Mouse (Mus musculus) urinary bladder, postnatal 25 days (tissue): ENCODE results near the gene Cmtm5.

Experiments used
- DNase-seq: peaks from one replicate; pipeline ENCODE4 v3.0.0; 2022; ENCODE audit warnings: low spot score

Cmtm5 gene

GRCm38 (mm10) chr14:54935904-54936830 lies at the start of gene Cmtm5:
Gene Cmtm5 (plus strand): TSS chr14:54936261.
- no peak for DNase-seq

GRCm38 (mm10) chr14:54892200-54892599 lies 43.9 kb upstream of the Cmtm5 start, which contains the start of gene Pabpn1:
Gene Pabpn1 (plus strand): TSS chr14:54892500.
- DNase-seq = no peak

DNA sequence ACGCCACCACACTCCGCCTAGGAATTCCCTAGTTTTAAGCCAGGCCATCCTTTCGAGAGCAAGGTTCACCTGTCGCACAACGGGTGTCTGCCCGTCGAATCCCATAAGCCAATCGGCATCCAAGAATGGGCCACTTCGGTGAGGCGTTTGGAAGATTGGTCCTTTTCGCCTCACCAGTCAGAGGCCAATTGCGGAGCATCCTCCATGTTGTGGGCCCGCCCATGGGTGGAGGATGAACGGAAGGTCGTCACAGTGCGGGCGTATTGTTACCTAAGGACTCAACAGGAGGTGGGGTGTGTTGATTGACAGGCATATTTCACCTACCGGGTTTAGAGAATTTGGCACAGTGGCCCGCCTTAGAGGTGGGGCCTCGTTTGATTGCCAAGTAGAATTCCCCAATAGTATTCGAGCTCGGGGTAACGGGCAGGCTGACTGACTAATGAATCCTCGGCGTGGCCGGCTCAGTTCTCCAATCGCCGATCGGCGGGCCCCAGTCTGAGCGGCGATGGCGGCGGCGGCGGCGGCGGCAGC lies 42.3 kb upstream of the Cmtm5 start:
- peak; percentile 91 for DNase-seq

DNA sequence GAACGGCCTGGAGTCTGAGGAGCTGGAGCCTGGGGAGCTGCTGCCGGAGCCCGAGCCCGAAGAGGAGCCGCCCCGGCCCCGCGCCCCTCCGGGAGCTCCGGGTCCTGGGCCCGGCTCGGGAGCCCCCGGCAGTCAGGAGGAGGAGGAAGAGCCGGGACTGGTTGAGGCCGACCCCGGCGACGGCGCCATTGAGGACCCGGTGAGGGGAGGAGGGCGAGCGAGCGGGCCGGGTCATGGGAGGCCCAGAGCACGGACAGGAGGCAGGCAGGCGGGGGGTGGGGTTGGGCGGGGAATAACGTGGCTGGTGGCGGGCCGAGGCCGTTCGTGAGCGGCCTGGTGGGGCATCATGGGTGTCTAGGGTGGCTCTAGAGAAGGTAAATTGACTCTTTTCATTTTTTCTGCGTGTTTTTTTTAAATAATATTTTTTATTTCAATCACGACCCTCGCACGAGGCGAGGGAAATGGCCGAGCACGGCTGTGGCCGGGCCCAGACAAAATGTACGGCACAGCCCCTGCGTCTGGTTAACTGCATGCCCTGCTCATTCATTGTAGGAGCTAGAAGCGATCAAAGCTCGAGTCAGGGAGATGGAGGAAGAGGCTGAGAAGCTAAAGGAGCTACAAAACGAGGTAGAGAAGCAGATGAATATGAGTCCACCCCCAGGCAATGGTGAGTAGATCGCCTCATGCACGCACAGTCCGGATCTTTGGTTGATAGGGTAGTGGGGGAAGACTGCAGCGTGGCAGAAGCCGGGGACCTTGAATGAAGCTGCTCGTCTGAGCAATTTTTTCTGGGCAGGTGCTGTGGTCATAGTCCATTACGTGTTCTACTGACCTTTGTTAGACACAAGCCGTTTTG lies 41.5 kb upstream of the Cmtm5 start:
- DNase-seq = peak; percentile 63

- DNase-seq = no peak
Measured at GRCm38 (mm10) chr14:54897445-54897844, 38.6 kb upstream of the Cmtm5 start.

DNA sequence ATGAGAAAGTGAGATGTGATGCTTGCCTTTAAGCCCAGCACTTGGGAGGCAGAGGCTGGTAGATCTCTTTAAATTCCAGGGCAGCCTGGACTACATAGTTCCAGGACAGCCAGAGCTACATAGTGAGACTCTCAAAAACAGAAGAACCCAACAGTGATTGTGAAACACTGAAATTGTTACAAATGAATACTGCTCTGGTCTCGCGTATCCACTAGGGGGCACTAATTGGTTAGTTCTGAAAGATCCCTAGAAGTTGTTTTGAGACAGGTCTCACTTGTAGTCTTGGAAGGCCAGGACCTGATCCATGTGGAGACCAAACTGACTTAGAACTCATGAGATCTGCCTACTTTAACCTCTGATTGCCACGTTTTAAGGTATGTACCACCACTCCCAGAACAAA lies 35.7 kb upstream of the Cmtm5 start:
- peak; percentile 51 for DNase-seq

DNA sequence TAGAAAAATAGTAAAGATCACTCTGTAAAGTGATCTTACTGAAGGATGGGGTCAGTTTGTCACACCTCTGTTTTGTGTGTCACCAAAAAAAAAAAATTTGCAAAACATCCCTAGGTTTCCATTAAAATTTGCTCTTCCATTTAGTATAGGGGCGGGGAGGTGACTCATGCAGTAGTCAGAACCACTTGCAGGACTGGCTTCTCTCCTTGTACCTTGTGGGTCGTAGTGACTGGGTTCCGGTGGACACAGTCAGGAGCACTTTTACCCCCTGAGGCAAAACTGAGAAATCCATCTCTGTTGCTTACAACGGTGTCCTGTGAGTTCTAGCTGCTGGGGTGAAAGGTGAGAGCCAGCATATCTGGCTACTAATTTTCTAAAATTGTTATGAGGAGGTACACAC lies 32.4 kb upstream of the Cmtm5 start:
- DNase-seq = no peak

GRCm38 (mm10) chr14:54908682-54909081 lies 27.4 kb upstream of the Cmtm5 start:
- DNase-seq = no peak

- no peak for DNase-seq
Measured at GRCm38 (mm10) chr14:54912109-54912850, 23.8 kb upstream of the Cmtm5 start.

- DNase-seq = peak; percentile 61
Measured at GRCm38 (mm10) chr14:54912886-54913285, 23.2 kb upstream of the Cmtm5 start, which contains the start of gene Slc22a17. Gene Slc22a17 (minus strand): TSS chr14:54913132.

GRCm38 (mm10) chr14:54913343-54913742 lies 22.7 kb upstream of the Cmtm5 start:
- DNase-seq = no peak

DNA sequence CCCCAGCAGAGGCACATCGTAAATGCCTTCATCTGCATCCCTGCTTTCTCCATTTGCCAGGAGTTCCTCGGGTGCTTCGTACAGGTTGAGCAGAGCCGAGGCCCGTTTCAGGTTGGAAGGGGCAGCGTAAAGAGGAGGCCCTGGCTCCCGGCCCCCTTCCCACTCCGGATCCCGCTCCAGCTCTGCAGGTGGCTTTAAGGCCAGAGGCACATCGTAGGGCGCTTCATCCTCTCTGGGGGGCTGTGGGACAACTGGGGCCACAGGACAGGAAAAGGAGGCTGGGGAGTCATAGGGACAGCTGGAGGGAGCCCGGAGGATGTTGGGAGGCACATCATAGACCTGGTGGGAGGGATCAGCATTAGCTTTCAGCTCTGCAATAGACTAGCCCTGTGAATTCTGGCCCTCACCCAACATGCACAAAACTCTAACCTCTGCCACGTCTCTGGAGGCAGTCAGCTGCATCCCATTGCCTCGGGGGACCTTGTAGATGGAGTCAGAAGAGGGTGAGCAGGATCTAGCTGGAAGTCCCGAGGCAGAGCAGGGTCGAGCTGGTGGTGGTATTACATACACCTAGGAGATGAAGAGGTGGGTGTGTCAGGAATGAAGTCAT lies 15.9 kb upstream of the Cmtm5 start:
- DNase-seq = no peak

DNA sequence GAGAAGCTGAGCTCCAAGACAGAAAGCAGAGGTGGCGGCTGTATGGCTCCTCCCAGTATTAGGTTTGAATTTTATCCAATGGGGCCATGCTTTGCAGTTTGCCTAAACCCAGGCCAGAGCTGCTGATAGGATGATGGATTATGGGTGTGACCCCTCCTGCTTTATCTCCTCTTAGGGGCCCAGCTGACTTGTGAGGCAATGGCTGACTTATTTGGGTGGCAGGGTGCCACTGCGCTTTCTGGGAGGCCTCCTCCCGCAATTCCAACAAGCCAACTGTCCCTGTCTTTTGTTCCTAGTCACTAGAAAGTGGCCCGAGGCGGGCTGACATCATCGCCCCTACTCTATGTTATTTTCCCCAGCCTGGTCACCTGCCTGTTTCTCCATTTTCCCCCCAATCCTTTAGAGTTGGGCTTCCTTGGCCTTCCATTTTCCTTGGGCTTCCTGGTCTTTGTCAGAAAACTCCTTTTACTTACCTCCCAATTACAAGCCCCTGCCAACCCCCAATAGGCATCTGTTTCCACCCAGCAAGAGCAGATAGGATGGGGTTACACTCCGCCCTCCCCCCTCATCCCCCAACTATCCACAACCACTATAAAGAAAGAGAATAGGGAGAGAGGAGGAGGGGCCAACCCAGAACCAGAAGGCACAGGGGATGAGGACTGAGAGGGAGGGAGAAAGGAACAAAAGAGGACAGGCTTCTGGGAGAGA lies 11.3 kb upstream of the Cmtm5 start:
- peak; percentile 66 for DNase-seq

DNA sequence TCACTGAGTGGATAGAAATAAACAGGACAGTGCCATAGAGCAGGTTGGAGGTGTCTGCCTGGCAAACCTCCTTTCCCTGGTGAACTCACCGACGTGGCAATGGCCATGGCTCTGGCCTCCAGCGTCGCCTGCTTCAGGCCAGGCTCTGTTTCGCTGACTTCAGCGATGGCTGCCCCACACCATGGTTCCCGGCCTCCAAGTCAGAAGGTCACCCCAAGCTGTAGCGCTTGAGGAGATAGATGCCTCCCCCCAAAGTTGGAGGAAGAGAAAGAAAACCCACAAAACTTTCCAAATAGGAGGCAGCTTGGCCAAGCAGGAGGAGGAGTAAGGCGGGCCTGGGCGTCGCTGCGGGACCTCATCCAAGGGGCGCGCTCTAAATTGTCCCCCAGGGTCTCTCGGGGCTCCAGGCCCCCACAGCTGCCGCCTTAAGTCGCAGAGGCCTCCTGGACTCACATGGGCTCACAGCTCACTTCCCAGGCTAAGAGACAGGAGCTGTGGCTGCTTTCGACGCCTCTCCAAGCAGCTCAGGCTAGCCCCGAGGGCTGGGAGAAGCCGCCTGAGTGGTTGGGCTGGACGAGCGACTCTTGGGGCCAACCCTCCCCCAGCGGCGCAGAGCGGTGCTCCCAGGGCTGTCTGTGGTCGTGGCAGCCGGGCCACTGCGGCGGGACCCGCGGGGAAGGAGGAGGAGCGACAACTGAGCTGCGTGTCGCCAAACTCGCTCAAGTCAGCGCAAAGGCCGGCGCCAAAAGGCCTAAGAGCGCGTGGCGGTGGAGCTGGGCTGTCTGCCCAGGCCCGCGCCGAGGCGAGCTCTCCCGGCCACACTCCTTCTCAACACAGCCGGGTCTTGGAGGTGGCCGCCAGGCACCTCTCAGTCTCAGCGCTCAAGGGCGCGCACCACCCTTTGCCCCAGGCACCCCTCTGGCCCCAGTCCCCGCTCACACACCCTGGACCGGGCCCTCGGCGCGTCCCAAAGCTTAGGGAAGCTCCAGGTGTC lies 10.4 kb upstream of the Cmtm5 start, which contains the start of gene Efs:
Gene Efs (minus strand): TSS at position 778 of the 994 bp plus-strand sequence.
- DNase-seq = peak; percentile 60

GRCm38 (mm10) chr14:54926401-54927158 lies 9.5 kb upstream of the Cmtm5 start:
- DNase-seq = peak; percentile 65

GRCm38 (mm10) chr14:54927296-54927695 lies 8.8 kb upstream of the Cmtm5 start:
- DNase-seq = no peak

DNA sequence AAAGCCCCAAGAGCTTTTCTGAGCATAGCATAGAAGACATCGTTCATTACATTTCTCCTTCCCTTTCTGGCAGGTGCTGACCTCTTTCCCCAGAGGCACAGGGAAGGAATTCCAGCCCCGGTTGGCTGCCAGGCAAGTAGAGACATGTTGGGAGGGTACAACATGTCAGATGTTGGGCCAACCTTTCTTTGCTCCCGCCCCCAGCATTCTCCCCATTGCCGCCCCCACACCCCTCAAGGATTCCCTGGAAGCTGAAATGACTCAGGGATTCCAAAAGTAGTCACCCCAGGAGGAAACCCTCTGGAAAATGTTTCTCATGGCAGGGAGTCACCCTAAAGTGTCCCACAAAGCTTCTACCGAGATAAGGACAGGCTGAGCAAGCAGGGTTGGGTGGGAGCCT lies 6.3 kb upstream of the Cmtm5 start:
- no peak for DNase-seq

GRCm38 (mm10) chr14:54930431-54930830 lies 5.6 kb upstream of the Cmtm5 start:
- DNase-seq = no peak
